ENCODE assay signal across 12 mouse cellular contexts in genomic region chr4:137719378-137720077, GRCm38 (mm10). TPM values are rescaled to one million over a fixed set of nuclear protein-coding genes. Genes with fewer than 3 reads are reported as not detected.
DNase-seq lines count a peak whose midpoint lies in the region; ATAC-seq lines count a peak whose summit lies in the region.
"Had no signal": no experiment of that assay in that cellular context is flagged by ENCODE, and none has a peak within 500 bp of the region (broad histone marks: within the 10 kb centered on the region; RNA-seq: fewer than 3 reads in every experiment).

No protein-coding gene starts in this region.

- no peaks in the 10 kb centered on the region for H3K36me3 ChIP-seq in kidney, embryonic 15.5 days
- H3K36me3 ChIP-seq in embryonic facial prominence, embryonic 14.5 days (ENCODE audit: control insufficient read depth, insufficient read depth, low read length) = no peaks in the 10 kb centered on the region
- no peaks in the 10 kb centered on the region for H3K36me3 ChIP-seq in limb, embryonic 11.5 days (ENCODE audit: control insufficient read depth, insufficient read depth, low read length)
- no peaks in the 10 kb centered on the region for H3K36me3 ChIP-seq in stomach, embryonic 15.5 days

- H3K9me3 ChIP-seq in kidney, embryonic 15.5 days (replicated peaks) = no peaks in the 10 kb centered on the region
- no peaks in the 10 kb centered on the region for H3K9me3 ChIP-seq in embryonic facial prominence, embryonic 14.5 days (ENCODE audit: control insufficient read depth, low read length)
- no peaks in the 10 kb centered on the region for H3K9me3 ChIP-seq in limb, embryonic 11.5 days (ENCODE audit: control insufficient read depth, low read length)
- H3K9me3 ChIP-seq in stomach, embryonic 15.5 days = no peaks in the 10 kb centered on the region

- peaks cover 25% of the 10 kb centered on the region for H3K4me1 ChIP-seq in kidney, embryonic 15.5 days
- peaks cover 7% of the 10 kb centered on the region; the same call in 1 of the 2 replicates for H3K4me1 ChIP-seq in embryonic facial prominence, embryonic 14.5 days (ENCODE audit: control insufficient read depth, insufficient read depth, low read length)
- H3K4me1 ChIP-seq in limb, embryonic 11.5 days (ENCODE audit: control insufficient read depth, insufficient read depth, low read length) = peaks cover 17% of the 10 kb centered on the region
- H3K4me1 ChIP-seq in stomach, embryonic 15.5 days = peaks cover 34% of the 10 kb centered on the region

- intact Hi-C loops in heart, postnatal 25 days (cut with DNase I) = loop anchor here (10.0 kb wide), 1 partner anchor 395 kb away; no protein-coding TSS in a partner anchor

- WGBS in kidney, embryonic 15.5 days = 38% methylated on average over 15 of the region's 15 CpGs
- WGBS in embryonic facial prominence, embryonic 14.5 days = 25% methylated on average over 15 of the region's 15 CpGs
- 27% methylated on average over 15 of the region's 15 CpGs for WGBS in limb, embryonic 11.5 days
- WGBS in stomach, embryonic 15.5 days = 29% methylated on average over 15 of the region's 15 CpGs

- H3K27ac ChIP-seq in kidney, embryonic 15.5 days = 0 out of 2 replicates have a peak overlapping the region, but pooled peaks have one; percentile 23
- H3K27ac ChIP-seq in embryonic facial prominence, embryonic 14.5 days (replicated peaks; ENCODE audit: low read depth, low read length) = no peak overlapping the region
- H3K27ac ChIP-seq in limb, embryonic 11.5 days (replicated peaks; ENCODE audit: low read depth, low read length) = no peak overlapping the region
- H3K27ac ChIP-seq in stomach, embryonic 15.5 days = peak overlapping the region; percentile 12; the same call in 1 of the 2 replicates

- H3K4me3 ChIP-seq in kidney, embryonic 15.5 days (replicated peaks) = no peak overlapping the region
- no peak overlapping the region for H3K4me3 ChIP-seq in embryonic facial prominence, embryonic 14.5 days (ENCODE audit: low read depth, low read length)
- no peak overlapping the region for H3K4me3 ChIP-seq in limb, embryonic 11.5 days (ENCODE audit: low read depth, low read length)
- no peak overlapping the region for H3K4me3 ChIP-seq in stomach, embryonic 15.5 days (replicated peaks)
- H3K4me3 ChIP-seq: myocyte had no signal

- no peak overlapping the region for H3K9ac ChIP-seq in kidney, embryonic 15.5 days
- no peak overlapping the region for H3K9ac ChIP-seq in embryonic facial prominence, embryonic 14.5 days (ENCODE audit: low read depth, low read length)
- no peak overlapping the region for H3K9ac ChIP-seq in limb, embryonic 11.5 days (ENCODE audit: low read length)
- H3K9ac ChIP-seq in stomach, embryonic 15.5 days = no peak overlapping the region

- ATAC-seq in kidney, embryonic 15.5 days (replicated peaks; ENCODE audit: low FRiP score) = no peak
- peak; percentile 9; the same call in 1 of the 2 replicates for ATAC-seq in embryonic facial prominence, embryonic 14.5 days (ENCODE audit: low read depth)
- ATAC-seq in limb, embryonic 11.5 days (ENCODE audit: insufficient number of reproducible peaks, low FRiP score, low TSS enrichment, low read depth) = no peak
- ATAC-seq in stomach, embryonic 15.5 days (ENCODE audit: insufficient read depth, low FRiP score, low read depth) = no peak

- no peak for DNase-seq in kidney, postnatal 14 days
- no peak for DNase-seq in embryonic facial prominence, embryonic 14.5 days (ENCODE audit: low spot score)
- no peak for DNase-seq in limb, embryonic 11.5 days (ENCODE audit: low spot score)
- DNase-seq in natural killer cell, adult 2 months (ENCODE audit: low spot score in 2 of 2) = no peak
- no peak for DNase-seq in kidney, postnatal 4 days
- DNase-seq in heart, postnatal 25 days (ENCODE audit: low spot score) = no peak
- DNase-seq: cerebellum, adult 2 months; heart, adult 11 months; thymus, postnatal 36 days had no signal

- peaks cover 37% of the 10 kb centered on the region for H3K27me3 ChIP-seq in kidney, embryonic 15.5 days
- 0 out of 2 replicates have a peak, but pooled peaks cover 4% of the 10 kb centered on the region for H3K27me3 ChIP-seq in embryonic facial prominence, embryonic 14.5 days (replicated peaks; ENCODE audit: control insufficient read depth, insufficient read depth, low read length)
- 0 out of 2 replicates have a peak, but pooled peaks cover 8% of the 10 kb centered on the region for H3K27me3 ChIP-seq in limb, embryonic 11.5 days (ENCODE audit: control insufficient read depth, insufficient read depth, low read length)
- H3K27me3 ChIP-seq in stomach, embryonic 15.5 days (replicated peaks) = 0 out of 2 replicates have a peak, but pooled peaks cover 4% of the 10 kb centered on the region

- H3K4me2 ChIP-seq in kidney, embryonic 15.5 days = 0 out of 2 replicates have a peak overlapping the region, but pooled peaks have one; percentile 5
- no peak overlapping the region for H3K4me2 ChIP-seq in embryonic facial prominence, embryonic 14.5 days (ENCODE audit: low read depth, low read length)
- peak overlapping the region; percentile 3; the same call in 1 of the 2 replicates for H3K4me2 ChIP-seq in limb, embryonic 11.5 days (ENCODE audit: low read depth, severe bottlenecking)
- H3K4me2 ChIP-seq in stomach, embryonic 15.5 days = no peak overlapping the region

RNA-seq across cellular contexts. Expression of gene Rap1gap, which starts 55.0 kb away (rescaled TPM):
- polyA plus RNA-seq in kidney, embryonic 15.5 days (2015; fragmentation: Nextera tagmentation; extraction: Ambion mirVana) = 12.5 and 14.4 TPM in 2 replicates
- 17.1 and 18.4 TPM in 2 replicates for polyA plus RNA-seq in embryonic facial prominence, embryonic 14.5 days (2014; fragmentation: Nextera tagmentation; extraction: Ambion mirVana)
- polyA plus RNA-seq in limb, embryonic 11.5 days (2014; fragmentation: Nextera tagmentation; extraction: Ambion mirVana) = 3.6 and 5.3 TPM in 2 replicates
- polyA plus RNA-seq in stomach, embryonic 15.5 days (2015; fragmentation: Nextera tagmentation; extraction: Ambion mirVana) = 59.1 and 73.0 TPM in 2 replicates
- total RNA-seq in heart, postnatal 25 days (2021) = 10 to 100 TPM; 13.8 to 19.4 TPM

Comparison
In these comparisons a context has a peak if more than half of its experiments do, and no peak if none do; other contexts are left out.
1. H3K27ac ChIP-seq: peak in kidney, embryonic 15.5 days (single experiment) and stomach, embryonic 15.5 days (single experiment); none in embryonic facial prominence, embryonic 14.5 days (single experiment) and limb, embryonic 11.5 days (single experiment).
2. H3K4me2 ChIP-seq: peak in kidney, embryonic 15.5 days (single experiment) and limb, embryonic 11.5 days (single experiment); none in embryonic facial prominence, embryonic 14.5 days (single experiment) and stomach, embryonic 15.5 days (single experiment).